Mouse (Mus musculus) ovary, postnatal 10 days (tissue): ENCODE measurements around the gene Sema4f.

Source experiments
- DNase-seq: peaks from one replicate; pipeline ENCODE4 v3.0.0; 2022; ENCODE audit warnings: low spot score

The Sema4f gene

GRCm38 (mm10) chr6:82939167-82939912 is at the start of gene Sema4f:
Gene Sema4f (minus strand): TSS chr6:82939769.
- DNase-seq, result no peak

- DNase-seq, result no peak
Observed at GRCm38 (mm10) chr6:82987411-82987971, 47.9 kb upstream of the Sema4f start.

- DNase-seq, result peak; percentile 7
Observed at GRCm38 (mm10) chr6:82971031-82971430, 31.5 kb upstream of the Sema4f start.

- no peak for DNase-seq
Observed at GRCm38 (mm10) chr6:82969249-82970084, 29.9 kb upstream of the Sema4f start.

DNA sequence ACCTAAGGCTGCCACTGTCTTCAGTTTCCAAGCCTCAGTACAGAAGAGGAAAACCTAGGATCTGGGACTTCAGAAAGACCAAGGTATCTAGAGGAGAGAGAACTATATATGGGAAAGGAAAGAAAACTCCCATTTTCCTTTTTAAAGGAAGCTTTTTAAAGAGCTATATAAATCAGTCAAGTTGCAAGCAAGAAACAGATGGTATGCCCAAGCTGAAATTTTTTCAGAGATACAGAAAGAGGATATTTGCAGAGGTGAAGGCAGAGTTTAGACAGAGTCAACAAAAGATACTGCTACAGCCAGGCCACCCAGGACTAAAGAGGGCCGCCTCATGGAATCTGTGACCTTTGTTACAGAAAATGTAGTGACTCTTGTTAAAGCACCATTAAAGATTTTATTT is 22.1 kb upstream of the Sema4f start:
- DNase-seq, result no peak

GRCm38 (mm10) chr6:82956553-82957251 is 17.1 kb upstream of the Sema4f start:
- DNase-seq, result no peak

DNA sequence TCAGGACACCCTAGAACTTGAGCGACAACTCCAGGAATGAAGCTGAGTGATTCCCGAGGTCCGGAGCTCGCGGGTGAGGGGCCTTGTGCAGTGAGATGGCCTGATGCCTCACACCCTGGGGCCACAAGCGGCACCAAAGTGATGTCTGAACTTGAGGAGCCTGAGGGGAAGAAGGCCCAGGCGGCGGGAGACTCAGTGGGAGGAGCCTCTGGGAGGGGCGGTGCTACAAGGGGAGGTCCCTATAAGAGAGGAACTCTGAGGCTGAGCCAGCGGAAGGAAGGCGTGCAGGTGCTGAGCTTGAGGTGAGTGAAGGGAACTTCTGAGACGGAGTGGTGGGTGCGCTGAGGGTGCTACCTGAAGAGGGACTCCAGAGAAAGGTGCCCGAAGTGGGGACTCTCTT is 7.1 kb upstream of the Sema4f start, which contains the start of gene M1ap:
TSS of gene M1ap (plus strand) at position 252 of the 400 bp plus-strand sequence.
- no peak for DNase-seq

- DNase-seq, result no peak
Observed at GRCm38 (mm10) chr6:82945750-82946149, 6.2 kb upstream of the Sema4f start.

DNA sequence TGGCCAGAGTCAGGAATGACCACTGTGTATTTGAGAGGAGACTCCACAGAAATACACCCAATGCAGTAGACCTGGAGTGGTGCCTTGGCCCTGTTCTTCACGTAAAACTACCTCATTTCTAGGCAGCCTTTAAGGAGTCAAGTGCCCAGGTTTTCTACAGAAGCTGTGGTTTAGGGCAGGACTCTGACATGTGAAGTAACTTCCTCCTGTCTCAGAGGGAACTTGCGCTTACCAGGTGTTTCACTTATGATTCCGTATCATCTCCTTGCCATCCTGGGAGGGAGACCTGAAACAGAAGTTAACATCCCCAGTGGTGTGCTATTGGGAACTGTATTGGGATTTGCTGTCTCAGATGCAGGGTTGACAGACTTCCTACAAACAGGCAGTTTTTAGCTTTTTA is 1.2 kb upstream of the Sema4f start:
- DNase-seq, result no peak

DNA sequence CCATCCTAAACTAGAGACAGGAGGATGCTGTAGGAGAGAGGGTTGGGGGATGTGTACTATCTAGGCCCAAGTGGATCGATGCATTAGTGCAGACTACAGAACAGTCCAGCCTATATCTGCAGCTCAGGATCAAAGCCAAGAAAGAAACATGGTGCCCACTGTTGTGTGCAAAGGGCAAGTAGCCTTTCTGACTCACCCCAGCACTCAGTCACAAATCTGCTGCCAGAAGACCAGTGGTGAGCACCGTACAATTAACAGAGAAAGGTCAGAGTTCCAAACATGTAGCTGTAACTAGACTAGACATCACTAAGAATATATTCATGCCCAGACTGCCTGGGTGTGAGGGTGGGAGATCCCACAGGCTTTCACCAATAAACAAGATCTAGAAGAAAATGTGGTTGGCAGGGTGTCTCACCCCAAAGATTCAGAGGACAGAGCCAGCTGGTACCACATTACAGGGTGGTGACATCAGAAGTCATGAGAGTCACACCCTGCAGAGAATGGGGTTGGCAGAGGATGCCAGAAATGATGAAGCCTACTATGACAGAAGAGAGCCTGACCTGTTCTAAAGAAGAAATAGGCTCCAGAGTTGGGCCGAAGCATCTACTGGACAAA is 4.8 kb downstream of the Sema4f start:
- no peak for DNase-seq

DNA sequence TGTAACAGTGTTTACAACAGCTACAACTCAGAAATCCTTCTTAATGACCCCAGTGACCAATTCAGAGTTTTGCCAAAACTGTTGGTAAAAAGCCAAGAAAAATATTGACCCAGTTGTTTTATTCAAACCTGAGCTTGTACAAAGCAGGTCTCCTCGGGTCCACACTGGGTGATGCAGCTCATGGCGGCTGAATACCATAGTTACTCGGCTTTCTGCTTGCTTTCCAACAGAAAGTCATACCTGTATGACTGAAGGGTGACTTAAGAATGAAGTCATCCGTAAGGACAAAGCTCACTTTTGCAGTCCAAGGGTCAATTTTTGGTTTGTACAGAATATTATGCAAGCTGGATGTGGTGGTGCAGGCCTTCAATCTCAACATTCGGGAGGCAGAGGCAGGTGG is 12.0 kb downstream of the Sema4f start:
- DNase-seq, result no peak

GRCm38 (mm10) chr6:82926528-82926927 is 13.0 kb downstream of the Sema4f start:
- DNase-seq, result no peak

DNA sequence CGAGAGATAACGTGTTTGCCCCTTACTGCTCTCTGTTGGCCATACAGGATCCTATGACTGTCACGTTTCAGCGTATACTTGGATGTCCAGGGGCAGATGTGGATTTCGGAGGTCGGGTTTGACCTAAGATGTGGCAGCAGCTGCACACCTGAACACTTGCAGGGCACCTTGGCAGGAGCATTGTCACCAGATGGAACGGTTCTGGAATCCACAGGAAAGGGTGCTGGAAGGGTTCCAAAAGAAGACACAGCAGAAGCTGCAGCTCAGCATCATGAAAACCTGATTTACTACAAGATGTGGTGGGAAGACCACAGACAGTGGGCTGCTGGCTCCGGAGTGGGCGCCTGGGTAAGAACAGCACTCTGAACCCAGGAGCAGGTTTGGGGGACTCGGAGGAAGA is 13.5 kb downstream of the Sema4f start:
- DNase-seq, result no peak

DNA sequence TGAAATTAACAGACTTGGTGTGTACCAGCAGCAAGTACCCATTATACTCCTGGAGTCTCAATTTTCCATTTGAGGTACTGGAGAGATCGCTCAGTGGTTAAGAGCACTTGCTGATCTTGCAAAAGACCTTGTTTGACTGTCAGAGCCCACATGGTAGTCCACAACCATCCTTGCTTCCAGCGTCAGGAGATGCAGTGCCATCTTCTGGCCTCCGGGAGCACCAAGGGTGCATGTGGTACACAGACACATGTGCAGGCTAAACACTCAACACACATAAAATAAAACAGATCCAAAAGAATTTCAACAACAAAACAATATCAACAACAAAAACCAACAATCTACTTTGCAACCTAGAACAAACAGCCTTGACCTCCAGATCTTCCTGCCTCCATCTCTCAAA is 14.6 kb downstream of the Sema4f start:
- no peak for DNase-seq

DNA sequence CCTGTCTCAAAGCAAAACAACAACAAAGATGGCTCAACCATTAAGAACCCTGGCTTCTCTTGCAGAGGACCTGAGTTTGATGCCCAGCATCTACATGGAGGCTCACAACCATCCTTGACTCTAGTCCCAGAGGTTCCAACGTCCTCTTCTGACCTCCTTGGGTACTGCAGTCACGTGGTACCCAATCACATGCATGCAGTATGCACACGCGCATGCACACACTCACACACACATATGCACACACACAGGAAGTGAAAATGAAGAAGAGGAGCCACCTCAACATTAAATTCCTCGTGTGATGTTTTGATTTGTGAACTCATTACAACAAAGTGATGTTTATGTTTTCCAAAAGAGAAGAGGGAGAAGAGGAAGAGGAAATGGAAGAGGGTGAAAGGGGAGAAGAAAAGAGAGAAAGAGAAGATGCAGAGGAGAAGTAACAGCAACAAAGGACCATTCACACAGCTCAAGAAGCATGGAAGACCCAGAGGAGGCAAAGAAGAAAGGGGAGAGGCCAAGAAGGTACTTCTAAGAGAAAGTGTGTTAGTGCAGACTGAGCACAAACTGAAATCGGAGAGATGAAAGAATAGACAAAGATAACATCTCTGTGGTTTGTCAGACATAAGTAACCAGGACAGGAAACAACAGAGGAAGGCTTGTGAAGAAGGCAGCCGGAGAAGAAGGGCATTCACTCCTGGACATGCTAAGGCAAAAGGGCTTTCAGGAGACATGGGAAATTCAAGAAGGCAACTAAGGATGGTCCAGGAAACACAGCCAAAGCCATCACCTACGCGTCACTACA is 17.9 kb downstream of the Sema4f start:
- DNase-seq, result no peak

GRCm38 (mm10) chr6:82919520-82919919 is 20.0 kb downstream of the Sema4f start:
- no peak for DNase-seq

DNA sequence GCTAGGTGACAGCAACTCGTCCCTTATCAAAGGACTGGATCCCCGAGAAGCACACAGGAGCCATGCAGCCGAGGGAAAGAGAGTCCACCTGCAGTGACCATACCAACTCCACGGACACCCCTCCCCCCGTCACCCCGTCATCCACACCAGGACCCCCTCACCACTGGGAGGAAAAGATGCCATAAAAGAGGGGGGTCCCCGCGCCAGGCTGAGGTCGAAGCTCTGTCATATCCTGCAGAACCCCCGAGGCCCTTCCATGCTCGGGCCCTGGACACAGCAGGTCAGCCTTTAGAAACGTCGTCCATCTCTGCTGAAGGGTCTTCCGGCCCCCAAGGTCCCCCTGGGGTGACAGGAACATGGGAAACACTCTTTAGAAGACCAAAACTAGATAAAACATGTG is 21.2 kb downstream of the Sema4f start:
- no peak for DNase-seq

GRCm38 (mm10) chr6:82917778-82918129 is 21.8 kb downstream of the Sema4f start:
- no peak for DNase-seq

- DNase-seq, result no peak
Observed at GRCm38 (mm10) chr6:82917076-82917777, 22.3 kb downstream of the Sema4f start.

GRCm38 (mm10) chr6:82916459-82916858 is 23.1 kb downstream of the Sema4f start:
- no peak for DNase-seq

DNA sequence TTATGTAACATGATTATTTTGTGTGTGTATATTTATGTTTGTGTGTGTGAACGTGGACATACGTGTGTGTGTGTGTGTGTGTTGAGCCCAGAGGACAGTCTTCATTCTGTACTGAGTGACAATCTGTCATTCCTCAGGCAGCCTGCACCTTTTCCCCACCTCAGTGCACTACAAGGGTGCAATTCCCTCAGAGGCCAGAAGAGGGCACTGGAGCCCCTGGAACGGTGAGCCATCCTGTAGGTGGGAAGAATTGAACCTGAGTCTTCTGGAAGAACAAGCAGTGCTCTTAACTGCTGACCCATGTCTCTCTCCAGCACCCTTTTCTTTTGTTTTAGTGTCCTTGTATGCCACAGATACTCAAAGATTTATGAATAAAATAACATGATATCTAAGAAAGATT is 23.7 kb downstream of the Sema4f start:
- DNase-seq, result no peak
